Mouse (Mus musculus): ENCODE data around the gene Hnrnph3. TPM values are rescaled to one million over a fixed set of nuclear protein-coding genes. Genes with fewer than 3 reads are reported as not detected.

Hnrnph3 gene
- total and polyA plus RNA-seq, 2 experiments from 2014 or later, result 3.9 to 34.6 TPM

DNA sequence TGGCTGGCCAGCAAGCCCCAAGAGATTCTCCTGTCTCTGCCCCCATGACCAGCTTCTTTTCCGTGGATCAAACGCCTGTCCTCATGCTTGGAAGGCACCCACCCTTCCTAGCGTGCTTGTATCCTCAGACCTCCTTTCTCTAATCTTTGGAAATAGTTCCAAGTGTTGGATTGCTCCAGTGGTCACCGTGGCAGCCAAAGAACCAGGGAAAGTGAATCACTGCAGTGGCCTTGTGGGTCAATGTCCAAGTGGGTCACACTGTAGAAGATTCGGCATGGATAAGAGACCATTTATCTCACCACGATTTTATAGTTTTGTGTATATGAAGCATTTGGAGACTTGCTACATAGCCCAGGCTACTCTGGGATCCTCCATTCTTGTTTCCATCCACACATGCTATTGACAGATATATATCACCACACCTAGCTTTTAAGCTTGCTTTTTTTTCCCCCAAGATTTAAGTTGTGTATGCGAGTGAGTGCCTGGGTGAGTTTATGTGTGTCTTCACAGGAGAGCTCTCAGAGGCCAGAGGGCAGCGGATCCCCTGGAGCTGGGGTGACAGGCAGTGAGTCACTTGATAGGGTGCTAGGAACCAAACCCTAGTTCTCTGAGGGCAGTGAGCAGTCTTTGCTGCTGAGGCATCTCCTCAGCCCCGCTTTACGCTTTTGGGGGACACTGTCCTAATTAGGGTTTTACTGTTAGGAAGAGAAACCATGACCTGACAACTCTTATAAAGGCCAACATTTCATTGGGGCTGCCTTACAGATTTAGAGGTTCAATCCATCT lies 3.6 kb upstream of the Hnrnph3 start:
- 89% methylated on average over 10 of the region's 10 CpGs for WGBS
- H3K4me2 ChIP-seq (ENCODE audit: low read depth, low read length), result no peak overlapping the region
- no peak for ATAC-seq (ENCODE audit: insufficient read depth, low read depth)
- H3K4me1 ChIP-seq (ENCODE audit: control insufficient read depth, insufficient read depth), result peaks cover 8% of the 10 kb centered on the region
- H3K9ac ChIP-seq (replicated peaks; ENCODE audit: low read depth, low read length), result no peak overlapping the region
- no peak for DNase-seq (ENCODE audit: low spot score)
- H3K27ac ChIP-seq (ENCODE audit: low read depth), result no peak overlapping the region
- no peak for TF ChIP-seq EP300 (IDR thresholded peaks at IDR 0.05; ENCODE audit: low read depth)
- TF ChIP-seq CTCF (IDR thresholded peaks at IDR 0.05; ENCODE audit: low read depth), result no peak
- no peak overlapping the region for H3K4me3 ChIP-seq (ENCODE audit: low read depth, low read length)
- H3K9me3 ChIP-seq (replicated peaks; ENCODE audit: control insufficient read depth, low read length), result no peaks in the 10 kb centered on the region
- H3K36me3 ChIP-seq (replicated peaks; ENCODE audit: control insufficient read depth, insufficient read depth, low read length), result no peaks in the 10 kb centered on the region
- H3K27me3 ChIP-seq (ENCODE audit: control insufficient read depth, insufficient read depth, low read length), result no peaks in the 10 kb centered on the region

- TF ChIP-seq CTCF (IDR thresholded peaks at IDR 0.05; ENCODE audit: low read depth) (no peak), EP300 (IDR thresholded peaks at IDR 0.05; ENCODE audit: low read depth) (no peak)
- no peaks in the 10 kb centered on the region for H3K9me3 ChIP-seq (replicated peaks; ENCODE audit: control insufficient read depth, low read length)
- no peak overlapping the region for H3K9ac ChIP-seq (replicated peaks; ENCODE audit: low read depth, low read length)
- H3K27me3 ChIP-seq (ENCODE audit: control insufficient read depth, insufficient read depth, low read length), result no peaks in the 10 kb centered on the region
- H3K36me3 ChIP-seq (replicated peaks; ENCODE audit: control insufficient read depth, insufficient read depth, low read length), result no peaks in the 10 kb centered on the region
- H3K27ac ChIP-seq (ENCODE audit: low read depth), result no peak overlapping the region
- H3K4me2 ChIP-seq (ENCODE audit: low read depth, low read length), result no peak overlapping the region
- WGBS, result 85% methylated on average over 6 of the region's 6 CpGs
- H3K4me3 ChIP-seq (ENCODE audit: low read depth, low read length), result no peak overlapping the region
- ATAC-seq (ENCODE audit: insufficient read depth, low read depth), result no peak
- peaks cover 11% of the 10 kb centered on the region for H3K4me1 ChIP-seq (ENCODE audit: control insufficient read depth, insufficient read depth)
- DNase-seq (ENCODE audit: low spot score), result no peak
Measured at GRCm38 (mm10) chr10:63026795-63027160, 2.8 kb upstream of the Hnrnph3 start.

- H3K4me2 ChIP-seq (ENCODE audit: low read depth, low read length), result no peak overlapping the region
- H3K27ac ChIP-seq (ENCODE audit: low read depth), result no peak overlapping the region
- no peaks in the 10 kb centered on the region for H3K27me3 ChIP-seq (ENCODE audit: control insufficient read depth, insufficient read depth, low read length)
- TF ChIP-seq CTCF (IDR thresholded peaks at IDR 0.05; ENCODE audit: low read depth) (no peak), EP300 (IDR thresholded peaks at IDR 0.05; ENCODE audit: low read depth) (no peak)
- no peaks in the 10 kb centered on the region for H3K36me3 ChIP-seq (replicated peaks; ENCODE audit: control insufficient read depth, insufficient read depth, low read length)
- peaks cover 16% of the 10 kb centered on the region for H3K4me1 ChIP-seq (ENCODE audit: control insufficient read depth, insufficient read depth)
- no peak overlapping the region for H3K9ac ChIP-seq (replicated peaks; ENCODE audit: low read depth, low read length)
- H3K4me3 ChIP-seq (ENCODE audit: low read depth, low read length), result no peak overlapping the region
- ATAC-seq (ENCODE audit: insufficient read depth, low read depth), result no peak
- DNase-seq (ENCODE audit: low spot score), result no peak
- no peaks in the 10 kb centered on the region for H3K9me3 ChIP-seq (replicated peaks; ENCODE audit: control insufficient read depth, low read length)
- WGBS, result 75% methylated on average over 8 of the region's 8 CpGs
Measured at GRCm38 (mm10) chr10:63026156-63026794, 2.3 kb upstream of the Hnrnph3 start.

DNA sequence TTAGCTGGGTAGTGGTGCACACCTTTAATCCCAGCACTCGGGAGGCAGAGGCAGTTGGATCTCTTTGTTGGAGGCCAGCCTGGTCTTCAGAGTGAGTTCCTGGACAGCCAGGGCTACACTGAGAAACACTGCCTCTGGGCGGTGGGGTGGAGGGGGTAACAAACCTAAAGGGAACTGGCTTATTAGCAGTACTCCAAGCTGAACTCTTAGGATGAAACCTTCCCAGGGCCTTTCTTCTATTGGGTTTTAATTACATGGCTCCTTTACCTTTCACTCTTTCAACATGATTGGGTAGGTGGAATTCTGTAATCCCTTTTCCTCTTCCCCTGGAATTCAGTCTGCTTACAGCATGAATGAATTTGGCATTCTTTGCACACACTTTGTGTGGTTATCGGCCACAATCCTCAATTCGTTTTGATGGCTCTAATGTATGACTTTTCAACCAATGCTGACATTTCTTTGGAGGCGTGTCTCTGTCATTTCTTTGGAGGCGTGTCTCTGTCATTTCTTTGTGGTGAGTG lies 1.5 kb upstream of the Hnrnph3 start:
- DNase-seq (ENCODE audit: low spot score) (no peak), ATAC-seq (ENCODE audit: insufficient read depth, low read depth) (no peak)
- peak overlapping the region; percentile 100; the same call in 1 of the 2 replicates for H3K27ac ChIP-seq (ENCODE audit: low read depth)
- WGBS, result 82% methylated on average over 6 of the region's 6 CpGs
- H3K9ac ChIP-seq (replicated peaks; ENCODE audit: low read depth, low read length), result no peak overlapping the region
- H3K4me1 ChIP-seq (ENCODE audit: control insufficient read depth, insufficient read depth), result peaks cover 21% of the 10 kb centered on the region
- H3K4me3 ChIP-seq (ENCODE audit: low read depth, low read length), result no peak overlapping the region
- no peaks in the 10 kb centered on the region for H3K9me3 ChIP-seq (replicated peaks; ENCODE audit: control insufficient read depth, low read length)
- H3K27me3 ChIP-seq (ENCODE audit: control insufficient read depth, insufficient read depth, low read length), result no peaks in the 10 kb centered on the region
- TF ChIP-seq EP300 (IDR thresholded peaks at IDR 0.05; ENCODE audit: low read depth), result no peak
- no peak for TF ChIP-seq CTCF (IDR thresholded peaks at IDR 0.05; ENCODE audit: low read depth)
- no peak overlapping the region for H3K4me2 ChIP-seq (ENCODE audit: low read depth, low read length)
- H3K36me3 ChIP-seq (replicated peaks; ENCODE audit: control insufficient read depth, insufficient read depth, low read length), result no peaks in the 10 kb centered on the region

DNA sequence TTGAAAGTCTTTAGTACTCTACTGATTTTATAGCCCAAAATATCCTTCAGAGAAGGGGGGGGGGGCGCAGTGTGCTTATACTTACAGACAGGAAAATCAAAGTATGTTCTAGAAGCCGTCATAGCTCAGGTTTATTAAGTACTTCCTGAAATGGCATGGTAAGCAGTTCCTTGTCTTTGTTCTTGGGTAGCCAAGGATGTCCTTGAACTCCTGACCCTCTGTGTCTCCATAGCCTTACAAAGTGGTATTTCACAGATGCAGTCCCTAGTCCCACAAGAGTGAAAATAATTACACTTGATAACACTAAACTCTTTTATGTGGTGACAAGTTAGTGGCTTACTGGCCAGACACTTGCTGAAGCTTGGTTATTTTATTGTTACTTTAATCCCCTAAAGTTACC lies 999 bp upstream of the Hnrnph3 start:
- TF ChIP-seq CTCF (IDR thresholded peaks at IDR 0.05; ENCODE audit: low read depth), result no peak
- TF ChIP-seq EP300 (IDR thresholded peaks at IDR 0.05; ENCODE audit: low read depth), result no peak
- peak overlapping the region; percentile 100 for H3K27ac ChIP-seq (ENCODE audit: low read depth)
- H3K9me3 ChIP-seq (replicated peaks; ENCODE audit: control insufficient read depth, low read length), result no peaks in the 10 kb centered on the region
- WGBS, result 38% methylated on average over 2 of the region's 2 CpGs
- H3K36me3 ChIP-seq (replicated peaks; ENCODE audit: control insufficient read depth, insufficient read depth, low read length), result no peaks in the 10 kb centered on the region
- ATAC-seq (ENCODE audit: insufficient read depth, low read depth), result no peak
- H3K27me3 ChIP-seq (ENCODE audit: control insufficient read depth, insufficient read depth, low read length), result no peaks in the 10 kb centered on the region
- H3K4me3 ChIP-seq (ENCODE audit: low read depth, low read length), result peak overlapping the region; percentile 96
- peaks cover 21% of the 10 kb centered on the region for H3K4me1 ChIP-seq (ENCODE audit: control insufficient read depth, insufficient read depth)
- peak overlapping the region; percentile 90 for H3K4me2 ChIP-seq (ENCODE audit: low read depth, low read length)
- peak overlapping the region; percentile 58; the same call in 1 of the 2 replicates for H3K9ac ChIP-seq (replicated peaks; ENCODE audit: low read depth, low read length)
- DNase-seq (ENCODE audit: low spot score), result no peak
